Mouse (Mus musculus) ovary, postnatal 14 days (tissue): ENCODE results near the gene Cypt1.

Experiments
- DNase-seq: peaks from one replicate; pipeline ENCODE4 v3.0.0; 2022; ENCODE audit warnings: low spot score

Gene Cypt1

DNA sequence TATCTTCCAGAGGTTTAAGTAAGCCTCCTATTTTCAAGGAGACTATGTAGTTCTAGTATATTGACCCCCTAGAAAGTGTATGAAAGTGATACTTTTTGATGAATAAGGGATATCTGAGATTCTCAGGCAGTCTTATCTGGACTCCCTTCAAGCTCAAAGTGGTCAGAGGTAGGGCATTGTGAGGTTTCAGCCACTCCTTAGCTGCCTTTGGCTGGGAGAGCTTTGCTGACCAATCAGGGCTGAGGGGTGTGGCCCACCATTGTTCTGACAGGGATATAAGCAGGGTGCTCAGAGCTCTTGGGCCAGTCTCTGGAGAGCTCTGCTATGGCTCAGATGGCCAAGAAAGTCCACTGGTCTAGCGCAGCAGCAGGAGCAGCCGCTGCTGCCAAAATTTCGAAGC is at the start of gene Cypt1:
TSS of gene Cypt1 (plus strand) at position 301 of the 400 bp plus-strand sequence.
- no peak for DNase-seq

- DNase-seq: no peak
Observed at GRCm38 (mm10) chrX:16546806-16547205, 24.1 kb downstream of the Cypt1 start.

DNA sequence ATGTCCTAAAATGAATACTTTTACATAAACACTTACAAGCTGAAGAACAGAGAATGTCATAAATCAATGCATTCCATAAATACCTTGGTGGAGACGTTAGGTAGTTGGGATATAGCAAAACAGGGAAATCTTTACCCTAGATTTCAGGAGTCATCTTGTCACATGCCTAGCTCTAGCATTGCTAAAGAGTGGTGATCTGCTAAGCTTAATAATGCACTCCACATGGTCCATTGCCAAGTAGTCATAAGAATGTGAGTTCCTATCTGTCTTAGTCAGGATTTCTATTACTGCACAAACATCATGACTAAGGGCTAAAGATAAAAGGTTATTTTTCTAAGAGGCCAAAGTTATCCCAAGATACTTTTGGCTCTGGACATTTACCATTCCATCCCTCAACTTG is 34.4 kb downstream of the Cypt1 start:
- DNase-seq: no peak

GRCm38 (mm10) chrX:16558501-16558900 is 35.8 kb downstream of the Cypt1 start:
- DNase-seq: no peak
